Mouse (Mus musculus) heart, adult 2 months (tissue): ENCODE results near the gene Aldh1l1.

Experiments used
- CTCF ChIP-seq: fragments of 200-600 bp; IDR thresholded peaks from 2 replicates; pipeline ENCODE4 v1.8.1; 2022; ENCODE audit warnings: antibody characterized with exemption, mild to moderate bottlenecking, moderate library complexity
- EP300 ChIP-seq: fragments of 200-500 bp; IDR thresholded peaks from 2 replicates; pipeline ENCODE4 v1.6.1; 2011; ENCODE audit warnings: low read depth, low read length, control low read depth; ENCODE audit not compliant: insufficient read depth
- POLR2A ChIP-seq: fragments of 200-500 bp; IDR thresholded peaks from 2 replicates; pipeline ENCODE4 v1.6.1; 2011; ENCODE audit warnings: mild to moderate bottlenecking, low read depth, low read length, control low read depth; ENCODE audit not compliant: insufficient read depth

GRCm38 (mm10) chr6:90615991-90616390 lies 129.8 kb downstream of the Aldh1l1 start:
- no peak for TF ChIP-seq CTCF
- peak; percentile 88 for TF ChIP-seq EP300
- TF ChIP-seq POLR2A: no peak
